Mouse (Mus musculus) embryo, embryonic 11 days (tissue): Measurements from ENCODE around the gene Meox1.

Source experiments
- DNase-seq: peaks from one replicate; pipeline ENCODE4 v3.0.0-alpha.2; 2015

Gene Meox1

GRCm38 (mm10) chr11:101849286-101849685 lies 44.9 kb downstream of the Meox1 start:
- no peak for DNase-seq

DNA sequence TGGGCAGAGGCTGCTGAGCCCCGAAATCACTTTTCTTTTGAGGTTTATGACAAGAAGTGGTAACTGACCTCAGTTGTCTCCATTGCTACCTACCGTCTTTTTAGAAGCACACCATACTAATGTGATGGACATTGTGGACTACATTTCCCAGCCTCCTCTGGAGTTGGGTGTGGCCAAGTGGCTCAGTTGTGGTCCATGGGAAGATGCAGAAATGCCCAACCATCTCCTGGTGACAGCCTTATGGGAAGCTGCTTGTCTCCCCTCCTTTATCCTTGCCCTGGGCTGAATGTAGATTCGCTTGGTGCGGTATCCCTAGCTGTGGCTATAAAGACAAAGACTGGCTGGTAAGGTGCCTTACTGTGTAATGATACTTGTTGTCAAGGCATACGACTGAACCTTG lies 46.7 kb downstream of the Meox1 start:
- no peak for DNase-seq

GRCm38 (mm10) chr11:101842773-101843163 lies 51.4 kb downstream of the Meox1 start:
- no peak for DNase-seq

- DNase-seq: no peak
Observed at GRCm38 (mm10) chr11:101841998-101842772, 52.0 kb downstream of the Meox1 start.

- no peak for DNase-seq
Observed at GRCm38 (mm10) chr11:101840405-101840804, 53.8 kb downstream of the Meox1 start.

DNA sequence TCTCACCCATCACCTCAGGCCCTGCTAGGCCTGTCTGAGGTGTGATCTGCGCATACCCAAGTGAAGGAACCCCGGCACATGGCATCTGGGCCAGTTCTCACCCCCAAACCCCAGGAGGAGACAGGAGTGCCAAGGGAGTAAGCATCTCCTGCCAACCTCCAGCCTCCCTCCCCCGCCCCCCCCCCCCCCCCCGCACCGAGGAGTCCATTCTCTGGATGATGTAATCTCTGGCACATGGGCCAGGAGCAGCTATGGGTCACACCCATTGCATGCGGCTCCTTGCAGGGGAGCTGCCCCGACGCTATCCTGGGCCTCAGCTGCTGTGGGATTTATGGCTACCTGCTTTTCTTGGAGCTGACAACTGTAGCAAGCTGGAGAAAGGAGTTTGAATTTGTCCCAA lies 54.7 kb downstream of the Meox1 start:
- no peak for DNase-seq

DNA sequence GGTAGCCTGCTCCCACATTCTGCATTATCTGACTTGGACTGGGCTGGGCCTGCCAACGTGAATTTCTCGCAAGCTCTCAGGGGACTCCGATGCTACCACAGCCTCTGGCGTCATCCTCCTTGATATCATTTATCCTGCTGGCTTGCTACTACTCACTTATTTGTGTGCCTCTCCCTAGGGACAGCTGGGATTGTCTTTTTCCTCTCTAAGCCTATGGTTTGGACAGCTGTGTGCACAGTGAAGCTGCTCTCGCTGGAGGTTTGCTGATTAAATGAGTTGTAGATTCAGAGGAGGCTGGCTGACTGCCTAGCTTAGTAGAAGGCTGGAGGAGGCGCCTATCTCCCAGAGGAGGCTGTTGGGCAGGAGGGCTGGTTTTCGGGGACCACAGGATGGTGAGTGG lies 62.2 kb downstream of the Meox1 start:
- peak; percentile 30 for DNase-seq

GRCm38 (mm10) chr11:101830616-101831015 lies 63.6 kb downstream of the Meox1 start:
- peak; percentile 23 for DNase-seq

DNA sequence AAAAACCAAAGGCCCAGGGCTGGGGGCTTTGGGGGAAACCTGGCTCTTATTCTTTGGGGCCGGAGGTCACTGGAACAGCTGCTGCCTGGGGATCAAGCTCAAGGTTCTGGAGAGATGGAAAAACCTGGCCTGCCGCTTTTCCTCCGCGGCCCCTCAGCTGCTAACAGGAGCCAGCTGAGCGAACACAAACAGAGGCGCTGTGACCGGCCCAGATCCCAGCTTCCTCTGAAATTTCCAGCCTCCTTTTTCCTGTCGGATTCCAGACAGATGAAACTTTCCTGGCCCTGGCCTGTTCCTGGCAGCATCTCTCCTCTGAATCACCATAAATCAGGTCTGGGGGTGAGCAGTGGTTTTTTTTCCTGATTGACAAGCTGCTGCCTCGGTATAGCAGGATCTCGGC lies 64.1 kb downstream of the Meox1 start:
- peak; percentile 84 for DNase-seq

DNA sequence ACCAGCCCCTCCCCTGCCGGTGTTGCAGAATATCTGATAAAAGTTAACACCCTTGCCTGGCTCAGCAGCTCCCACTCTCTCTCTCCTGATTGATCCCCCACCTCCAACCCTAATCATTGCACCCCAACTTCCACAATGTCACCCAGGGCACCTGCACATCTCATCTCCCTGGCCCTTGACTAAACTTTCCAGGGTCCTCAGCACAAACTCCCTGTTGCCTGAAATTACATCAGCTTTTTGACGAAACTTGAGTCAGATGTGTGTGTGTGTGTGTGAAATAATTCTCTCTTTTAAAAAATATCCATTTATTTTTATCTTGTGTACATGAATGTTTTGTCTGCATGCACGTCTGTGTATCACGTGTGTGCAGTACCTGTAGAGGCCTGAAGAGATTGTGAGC lies 65.5 kb downstream of the Meox1 start:
- no peak for DNase-seq
